23 mouse cellular contexts compared by ENCODE assay signal in genomic region chr4:138889635-138890034, GRCm38 (mm10). TPM values are rescaled to one million over a fixed set of nuclear protein-coding genes. Genes with fewer than 3 reads are reported as not detected.
DNase-seq lines count a peak whose midpoint lies in the region; ATAC-seq and TF ChIP-seq lines count a peak whose summit lies in the region.
"Had no signal": no experiment of that assay in that cellular context is flagged by ENCODE, and none has a peak within 500 bp of the region (broad histone marks: within the 10 kb centered on the region; RNA-seq: fewer than 3 reads in every experiment).

No protein-coding gene starts in this region.

- TF ChIP-seq CTCF in lung, embryonic 14.5 days (IDR thresholded peaks at IDR 0.05; ENCODE audit: low read depth): no peak
- TF ChIP-seq CTCF in thymus, adult 2 months (IDR thresholded peaks at IDR 0.05; ENCODE audit: borderline replicate concordance, control insufficient read depth, extremely low read depth, insufficient read depth, low read length, poor library complexity): no peak

- H3K9me3 ChIP-seq in lung, embryonic 14.5 days (ENCODE audit: low read depth, low read length): no peaks in the 10 kb centered on the region
- H3K9me3 ChIP-seq: embryonic facial prominence, embryonic 12.5 days; kidney, embryonic 15.5 days had no signal

- H3K27me3 ChIP-seq in lung, embryonic 14.5 days (ENCODE audit: insufficient read depth, low read length): no peaks in the 10 kb centered on the region
- no peaks in the 10 kb centered on the region for H3K27me3 ChIP-seq in thymus, adult 2 months (ENCODE audit: control insufficient read depth, insufficient read depth, low read length)
- H3K27me3 ChIP-seq: embryonic facial prominence, embryonic 12.5 days; kidney, embryonic 15.5 days had no signal

- DNase-seq in heart, adult 18-20 months: peak; percentile 21 to 50
- DNase-seq in heart, postnatal 10 days: no peak
- DNase-seq in lung, embryonic 14.5 days: peak; percentile 8
- no peak for DNase-seq in lung, postnatal 25 days (ENCODE audit: low spot score)
- peak; percentile 42 for DNase-seq in urinary bladder, postnatal 14 days (ENCODE audit: low spot score)
- DNase-seq in urinary bladder, adult 18-20 months (ENCODE audit: low spot score in 2 of 2): no peak
- no peak for DNase-seq in thymus, adult 2 months
- DNase-seq: B cell, adult 2 months; cerebellum, adult 8-10 months; forebrain, postnatal 0 days; layer of hippocampus, postnatal 36 days; liver; liver, postnatal 0 days had no signal

- intact Hi-C loops in heart, postnatal 10 days (cut with DNase I): no loop called here

- 56% methylated on average over 8 of the region's 8 CpGs for WGBS in lung, embryonic 14.5 days
- WGBS in thymus, adult 2 months: 91% methylated on average over 8 of the region's 8 CpGs

- H3K4me1 ChIP-seq in lung, embryonic 14.5 days (ENCODE audit: insufficient read depth): no peaks in the 10 kb centered on the region
- no peaks in the 10 kb centered on the region for H3K4me1 ChIP-seq in thymus, adult 2 months (replicated peaks; ENCODE audit: control insufficient read depth, insufficient read depth, low read length)
- H3K4me1 ChIP-seq: kidney, embryonic 15.5 days had no signal

- H3K4me2 ChIP-seq in lung, embryonic 14.5 days: no peak overlapping the region
- H3K4me2 ChIP-seq: embryonic facial prominence, embryonic 12.5 days; kidney, embryonic 15.5 days had no signal

- H3K4me3 ChIP-seq in lung, embryonic 14.5 days (ENCODE audit: low read depth, low read length): no peak overlapping the region
- H3K4me3 ChIP-seq in thymus, adult 2 months (ENCODE audit: control insufficient read depth, insufficient read depth, low read length): no peak overlapping the region
- H3K4me3 ChIP-seq: embryonic facial prominence, embryonic 12.5 days; kidney, embryonic 15.5 days had no signal

- no peak overlapping the region for H3K27ac ChIP-seq in lung, embryonic 14.5 days (ENCODE audit: low read depth)
- H3K27ac ChIP-seq in thymus, adult 2 months (ENCODE audit: control insufficient read depth, insufficient read depth, low read length): no peak overlapping the region
- H3K27ac ChIP-seq: embryonic facial prominence, embryonic 12.5 days; kidney, embryonic 15.5 days had no signal

- ATAC-seq in lung, embryonic 14.5 days (ENCODE audit: insufficient read depth): no peak
- ATAC-seq: forebrain, postnatal 0 days; intestine, embryonic 16.5 days; liver, postnatal 0 days had no signal

- H3K36me3 ChIP-seq in lung, embryonic 14.5 days (ENCODE audit: insufficient read depth): peaks cover 15% of the 10 kb centered on the region; the same call in 1 of the 2 replicates
- H3K36me3 ChIP-seq in thymus, adult 2 months (ENCODE audit: control insufficient read depth, insufficient read depth, low read length): no peaks in the 10 kb centered on the region

- no peak overlapping the region for H3K9ac ChIP-seq in lung, embryonic 14.5 days
- H3K9ac ChIP-seq: embryonic facial prominence, embryonic 12.5 days; forebrain, postnatal 0 days; kidney, embryonic 15.5 days; liver, postnatal 0 days had no signal

- TF ChIP-seq POLR2A in thymus, adult 2 months (IDR thresholded peaks at IDR 0.05; ENCODE audit: control insufficient read depth, extremely low read depth, insufficient read depth, low read length, poor library complexity): no peak

RNA-seq across cellular contexts. Expression of gene Pla2g2e, which starts 11.9 kb away (rescaled TPM):
- under 1 TPM in 1 of 2 experiments, not detected in 1; 0.69 TPM for total RNA-seq in heart, adult 18-20 months (2021)
- total RNA-seq in heart, postnatal 10 days (2021): 1 to 10 TPM in 1 of 2 experiments, under 1 TPM in 1; 0.84 to 3.1 TPM
- not detected in 2 replicates for polyA plus RNA-seq in lung, embryonic 14.5 days (2014; fragmentation: Nextera tagmentation; extraction: Ambion mirVana)
- 1.1 and 1.6 TPM in 2 replicates for polyA plus RNA-seq in thymus, adult 2 months (2012; rRNA removed)
- total RNA-seq: forebrain, postnatal 0 days; hematopoietic stem cell, adult 5-6 weeks; layer of hippocampus, postnatal 36 days; left cerebral cortex, postnatal 36 days; neutrophil, adult 5-6 weeks had no signal
- polyA plus RNA-seq: cortical plate, adult 2 months; embryonic facial prominence, embryonic 12.5 days; forebrain, postnatal 0 days; intestine, embryonic 16.5 days; liver, postnatal 0 days had no signal

RNA-seq across cellular contexts. Expression of gene Gm13030, which starts 15.9 kb away (rescaled TPM):
- total RNA-seq in heart, adult 18-20 months (2021): not detected
- total RNA-seq in heart, postnatal 10 days (2021): not detected
- polyA plus RNA-seq in lung, embryonic 14.5 days (2014; fragmentation: Nextera tagmentation; extraction: Ambion mirVana): not detected in 2 replicates
- polyA plus RNA-seq in thymus, adult 2 months (2012; rRNA removed): not detected in 2 replicates
- total RNA-seq: adrenal gland, postnatal 4 days; forebrain, postnatal 0 days; hematopoietic stem cell, adult 5-6 weeks; layer of hippocampus, postnatal 36 days; left cerebral cortex, postnatal 36 days; neutrophil, adult 5-6 weeks had no signal
- polyA plus RNA-seq: cortical plate, adult 2 months; embryonic facial prominence, embryonic 12.5 days; forebrain, postnatal 0 days; gonadal fat pad, adult 2 months; intestine, embryonic 16.5 days; kidney, embryonic 15.5 days; liver, postnatal 0 days; urinary bladder, adult 2 months had no signal

RNA-seq across cellular contexts. Expression of gene Otud3, which starts 24.1 kb away (rescaled TPM):
- 10 to 100 TPM in 1 of 2 experiments, 1 to 10 TPM in 1; 9.6 to 11.5 TPM for total RNA-seq in heart, adult 18-20 months (2021)
- total RNA-seq in heart, postnatal 10 days (2021): 1 to 10 TPM; 8.7 to 9.2 TPM
- polyA plus RNA-seq in lung, embryonic 14.5 days (2014; fragmentation: Nextera tagmentation; extraction: Ambion mirVana): 3.0 and 3.2 TPM in 2 replicates
- polyA plus RNA-seq in thymus, adult 2 months (2012; rRNA removed): 8.9 and 9.5 TPM in 2 replicates

RNA-seq across cellular contexts. Expression of gene Pla2g5, which starts 26.4 kb away (rescaled TPM):
- total RNA-seq in heart, adult 18-20 months (2021): 10 to 100 TPM; 31.6 to 41.3 TPM
- 10 to 100 TPM; 17.5 to 23.3 TPM for total RNA-seq in heart, postnatal 10 days (2021)
- polyA plus RNA-seq in lung, embryonic 14.5 days (2014; fragmentation: Nextera tagmentation; extraction: Ambion mirVana): 0.46 and 0.61 TPM in 2 replicates
- 1.1 and 11.5 TPM in 2 replicates for polyA plus RNA-seq in thymus, adult 2 months (2012; rRNA removed)
- total RNA-seq: hematopoietic stem cell, adult 5-6 weeks; neutrophil, adult 5-6 weeks had no signal
- polyA plus RNA-seq: liver, postnatal 0 days had no signal

Comparison
In these comparisons a context has a peak if more than half of its experiments do, and no peak if none do; other contexts are left out.
1. DNase-seq: peak in heart, adult 18-20 months (2 of 2), lung, embryonic 14.5 days (single experiment) and urinary bladder, postnatal 14 days (single experiment); none in heart, postnatal 10 days (0 of 2), lung, postnatal 25 days (single experiment), urinary bladder, adult 18-20 months (0 of 2) and thymus, adult 2 months (single experiment).